Mouse (Mus musculus) gastrocnemius, postnatal 14 days (tissue): ENCODE measurements around the gene Cd47. TPM values are rescaled to one million over a fixed set of nuclear protein-coding genes. Genes with fewer than 3 reads are reported as not detected.

ENCODE experiments used
- DNase-seq: peaks from one replicate; pipeline ENCODE4 v3.0.0; 2021; ENCODE audit warnings: mixed read lengths
- intact Hi-C: fragments of 180-260 bp; cut with DNase I; formaldehyde crosslinking; loops from one replicate; pipeline ENCODE4 v1.15.1; 2025; ENCODE audit warnings: low total_unique reads
- total RNA-seq, 2 experiments: library from RNA; stranded (reverse); gene quantifications; 2 replicates each; pipeline ENCODE4 v1.2.3; 2021

The Cd47 gene
- total RNA-seq, 2 experiments from 2014 or later, result 34.8 to 37.3 TPM

GRCm38 (mm10) chr16:49896132-49896531, 95.8 kb downstream of the Cd47 start:
- intact Hi-C loops, result no loop called here
- DNase-seq, result no peak

GRCm38 (mm10) chr16:49901395-49901794, 101.1 kb downstream of the Cd47 start:
- DNase-seq, result no peak
- intact Hi-C loops, result no loop called here

GRCm38 (mm10) chr16:49902083-49902482, 101.8 kb downstream of the Cd47 start:
- intact Hi-C loops, result no loop called here
- DNase-seq, result no peak

- no peak for DNase-seq
- intact Hi-C loops, result no loop called here
Observed at GRCm38 (mm10) chr16:49904248-49904930, 104.1 kb downstream of the Cd47 start.

GRCm38 (mm10) chr16:49905041-49905440, 104.7 kb downstream of the Cd47 start:
- DNase-seq, result no peak
- intact Hi-C loops, result no loop called here

GRCm38 (mm10) chr16:49905601-49906001, 105.3 kb downstream of the Cd47 start:
- DNase-seq, result no peak
- intact Hi-C loops, result no loop called here

- intact Hi-C loops, result no loop called here
- no peak for DNase-seq
Observed at GRCm38 (mm10) chr16:49906066-49906465, 105.7 kb downstream of the Cd47 start.

GRCm38 (mm10) chr16:49906940-49907339, 106.6 kb downstream of the Cd47 start:
- intact Hi-C loops, result no loop called here
- no peak for DNase-seq

GRCm38 (mm10) chr16:49907356-49907755, 107.0 kb downstream of the Cd47 start:
- DNase-seq, result no peak
- intact Hi-C loops, result no loop called here

- no peak for DNase-seq
- intact Hi-C loops, result no loop called here
Observed at GRCm38 (mm10) chr16:49909536-49909935, 109.2 kb downstream of the Cd47 start.

- intact Hi-C loops, result no loop called here
- no peak for DNase-seq
Observed at GRCm38 (mm10) chr16:49914094-49914493, 113.8 kb downstream of the Cd47 start.

GRCm38 (mm10) chr16:49915532-49916476, 115.5 kb downstream of the Cd47 start:
- intact Hi-C loops, result no loop called here
- DNase-seq, result no peak

GRCm38 (mm10) chr16:49920191-49920590, 119.9 kb downstream of the Cd47 start:
- intact Hi-C loops, result no loop called here
- no peak for DNase-seq

- intact Hi-C loops, result no loop called here
- DNase-seq, result no peak
Observed at GRCm38 (mm10) chr16:49921677-49922076, 121.3 kb downstream of the Cd47 start.

GRCm38 (mm10) chr16:49922098-49922497, 121.8 kb downstream of the Cd47 start:
- no peak for DNase-seq
- intact Hi-C loops, result no loop called here

GRCm38 (mm10) chr16:49923720-49924119, 123.4 kb downstream of the Cd47 start:
- peak; percentile 16 for DNase-seq
- intact Hi-C loops, result no loop called here

- no peak for DNase-seq
- intact Hi-C loops, result no loop called here
Observed at GRCm38 (mm10) chr16:49924941-49925340, 124.6 kb downstream of the Cd47 start.

GRCm38 (mm10) chr16:49933274-49933673, 132.9 kb downstream of the Cd47 start:
- intact Hi-C loops, result no loop called here

GRCm38 (mm10) chr16:49936008-49936443, 135.7 kb downstream of the Cd47 start:
- no peak for DNase-seq
- intact Hi-C loops, result no loop called here

More at GRCm38 (mm10) chr16:49933274-49933673, 132.9 kb downstream of the Cd47 start:
- no peak for DNase-seq

GRCm38 (mm10) chr16:49936793-49937192, 136.5 kb downstream of the Cd47 start:
- intact Hi-C loops, result no loop called here
- no peak for DNase-seq
